Mouse (Mus musculus): ENCODE data around the gene Cnn2. TPM values are rescaled to one million over a fixed set of nuclear protein-coding genes. Genes with fewer than 3 reads are reported as not detected.

The Cnn2 gene
- total RNA-seq, 2 experiments from 2014 or later, result 29.9 to 30.6 TPM

DNA sequence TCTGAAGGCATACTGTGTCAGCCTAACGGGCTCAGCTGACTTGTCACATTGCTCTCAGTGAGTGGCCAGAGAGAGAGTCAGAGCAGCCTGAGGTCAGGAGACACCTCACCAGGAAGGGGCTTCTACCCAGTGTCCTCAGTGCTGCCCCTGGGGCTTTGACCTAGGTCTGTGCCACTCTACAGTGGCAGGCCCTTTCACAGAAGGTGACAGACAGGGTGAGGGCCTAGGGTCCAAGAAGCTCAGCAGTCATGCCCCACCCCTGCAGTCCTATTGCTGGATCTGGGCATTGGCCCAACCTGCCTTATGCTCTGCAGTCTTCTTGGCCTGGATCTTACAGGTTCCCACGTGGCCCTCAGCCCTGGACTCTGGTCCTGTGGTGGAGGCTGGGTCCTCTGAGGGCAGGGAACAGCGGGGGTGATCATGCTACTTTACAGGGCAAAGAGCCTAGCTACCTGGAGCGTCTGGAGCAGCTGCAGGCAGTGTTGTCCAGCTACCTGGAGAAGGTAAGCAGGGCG is 21.4 kb upstream of the Cnn2 start:
- intact Hi-C loops (cut with DNase I), result loop anchor here (5.0 kb wide), 1 partner anchor 160 kb away; no protein-coding TSS in a partner anchor
- DNase-seq, result peak in 1 of 2 experiments; percentile 49

DNA sequence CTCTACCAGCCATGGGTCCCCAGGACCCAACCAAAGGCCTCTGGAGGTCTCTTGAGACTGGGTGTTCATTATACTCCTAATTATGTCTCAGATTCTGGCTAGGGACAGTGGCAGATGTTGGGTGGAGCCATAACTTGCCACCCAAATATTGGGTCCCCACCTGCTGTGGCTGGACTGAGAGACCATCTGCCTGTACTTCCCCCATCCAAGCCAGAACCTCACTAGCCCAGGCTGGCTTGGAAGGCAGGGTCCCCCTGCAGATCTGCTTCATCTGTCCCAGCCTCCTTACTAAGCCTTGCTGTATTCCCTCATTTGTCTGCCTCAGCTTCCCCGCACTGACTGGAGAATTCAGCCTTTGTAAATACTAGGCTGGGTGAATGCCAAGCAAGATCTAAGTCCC is 20.2 kb upstream of the Cnn2 start:
- intact Hi-C loops (cut with DNase I), result loop anchor here (1.0 to 5.0 kb wide), 2 partner anchors 10 to 159 kb away; no protein-coding TSS in a partner anchor
- DNase-seq, result no peak

GRCm38 (mm10) chr10:79969124-79969568 is 19.2 kb upstream of the Cnn2 start:
- intact Hi-C loops (cut with DNase I), result loop anchor here (5.0 kb wide), 1 partner anchor 158 kb away; no protein-coding TSS in a partner anchor
- DNase-seq, result no peak

DNA sequence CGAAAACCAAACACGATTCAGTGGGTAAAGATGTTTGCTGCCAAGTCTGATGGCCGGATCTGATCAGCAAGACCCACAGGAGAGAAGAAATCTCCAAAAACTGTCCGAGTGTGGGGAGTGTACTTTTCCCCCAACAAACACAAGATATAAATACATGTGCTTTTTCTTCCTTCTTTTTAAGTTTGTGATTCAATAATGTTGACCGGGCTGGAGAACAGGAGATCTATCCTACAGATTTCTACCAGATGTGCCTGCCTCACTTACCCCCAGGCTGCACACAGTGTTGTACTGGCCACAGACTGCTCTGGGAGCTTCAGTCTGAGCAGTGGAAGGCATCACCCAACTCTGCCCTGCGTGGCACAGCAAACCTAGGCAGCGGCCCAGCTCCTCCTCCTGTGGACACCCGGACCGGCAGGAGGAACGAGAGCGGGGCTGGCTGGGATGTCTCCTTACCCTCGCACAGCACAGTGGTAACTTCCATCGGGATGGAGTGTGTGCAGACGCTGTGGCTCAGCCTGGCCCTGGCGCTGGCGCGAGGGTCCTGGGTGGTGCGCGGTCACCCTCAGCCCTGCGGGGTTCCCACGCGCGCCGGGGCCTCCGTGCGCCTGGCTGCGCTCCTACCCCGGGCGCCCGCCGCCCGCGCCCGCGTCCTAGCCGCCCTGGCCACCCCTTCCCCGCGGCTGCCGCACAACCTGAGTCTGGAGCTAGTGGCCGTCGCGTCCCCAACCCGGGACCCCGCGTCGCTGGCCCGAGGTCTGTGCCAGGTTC is 17.8 kb upstream of the Cnn2 start, which contains the start of gene Grin3b:
Grin3b (plus strand) TSS at position 301 of the 768 bp plus-strand sequence.
- intact Hi-C loops (cut with DNase I), result no loop called here
- no peak for DNase-seq

DNA sequence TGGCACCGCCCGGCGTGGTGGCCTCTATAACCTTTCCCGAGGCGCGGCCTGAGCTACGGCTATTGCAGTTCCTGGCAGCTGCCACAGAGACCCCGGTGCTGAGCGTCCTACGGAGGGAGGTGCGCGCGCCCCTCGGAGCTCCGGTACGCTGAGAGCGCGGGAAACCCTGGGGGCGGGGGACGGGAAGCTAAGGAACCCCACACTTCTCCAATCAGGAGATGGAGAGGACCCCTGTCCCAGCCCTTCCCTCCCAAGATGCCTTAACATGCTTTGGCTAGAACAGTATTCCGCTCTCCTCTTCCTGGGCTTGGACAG is 17.2 kb upstream of the Cnn2 start:
- DNase-seq, result no peak
- intact Hi-C loops (cut with DNase I), result no loop called here

DNA sequence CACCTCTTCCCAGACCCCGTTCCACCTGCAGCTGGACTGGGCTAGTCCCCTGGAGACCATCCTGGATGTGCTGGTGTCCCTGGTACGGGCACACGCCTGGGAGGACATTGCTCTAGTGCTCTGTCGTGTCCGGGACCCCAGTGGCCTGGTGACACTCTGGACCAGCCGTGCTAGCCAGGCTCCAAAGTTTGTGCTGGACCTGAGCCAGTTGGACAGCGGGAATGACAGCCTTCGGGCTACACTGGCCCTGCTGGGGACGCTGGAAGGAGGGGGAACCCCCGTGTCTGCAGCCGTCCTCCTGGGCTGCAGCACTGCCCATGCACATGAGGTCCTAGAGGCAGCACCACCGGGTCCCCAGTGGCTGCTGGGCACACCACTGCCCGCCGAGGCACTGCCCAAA is 15.6 kb upstream of the Cnn2 start:
- intact Hi-C loops (cut with DNase I), result no loop called here
- peak in 1 of 2 experiments; percentile 51 for DNase-seq

DNA sequence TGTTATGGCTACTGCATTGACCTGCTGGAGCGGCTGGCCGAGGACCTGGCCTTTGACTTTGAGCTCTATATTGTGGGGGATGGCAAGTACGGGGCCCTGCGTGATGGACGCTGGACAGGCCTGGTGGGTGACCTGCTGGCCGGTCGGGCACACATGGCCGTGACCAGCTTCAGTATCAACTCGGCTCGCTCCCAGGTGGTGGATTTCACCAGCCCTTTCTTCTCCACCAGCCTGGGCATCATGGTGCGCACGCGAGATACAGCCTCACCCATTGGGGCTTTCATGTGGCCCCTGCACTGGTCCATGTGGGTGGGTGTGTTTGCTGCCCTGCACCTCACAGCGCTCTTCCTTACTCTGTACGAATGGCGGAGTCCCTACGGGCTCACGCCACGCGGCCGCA is 14.3 kb upstream of the Cnn2 start:
- intact Hi-C loops (cut with DNase I), result no loop called here
- no peak for DNase-seq

DNA sequence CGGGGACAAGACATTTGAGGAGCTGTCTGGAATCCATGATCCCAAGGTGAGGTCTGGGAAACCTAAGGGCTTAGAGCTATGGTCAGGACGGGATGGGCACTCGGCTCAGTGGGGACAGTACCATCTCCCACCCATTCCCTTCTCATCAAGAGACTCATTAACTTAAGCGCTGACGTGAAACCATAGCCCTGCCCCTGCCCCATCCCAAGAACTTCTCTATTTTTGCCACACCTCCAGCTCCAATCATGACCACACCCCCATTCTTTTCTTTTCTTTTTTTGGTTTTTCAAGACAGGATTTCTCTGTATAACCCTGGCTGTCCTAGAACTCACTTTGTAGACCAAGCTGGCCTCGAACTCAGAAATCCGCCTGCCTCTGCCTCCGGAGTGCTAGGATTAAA is 13.7 kb upstream of the Cnn2 start:
- intact Hi-C loops (cut with DNase I), result no loop called here
- no peak for DNase-seq

GRCm38 (mm10) chr10:79976071-79976721 is 12.2 kb upstream of the Cnn2 start:
- no peak for DNase-seq
- intact Hi-C loops (cut with DNase I), result no loop called here

GRCm38 (mm10) chr10:79976722-79977107 is 11.7 kb upstream of the Cnn2 start:
- intact Hi-C loops (cut with DNase I), result no loop called here
- DNase-seq, result no peak

- intact Hi-C loops (cut with DNase I), result no loop called here
- DNase-seq, result no peak
These were observed 11.1 kb upstream of the Cnn2 start for GRCm38 (mm10) chr10:79977324-79977723.

GRCm38 (mm10) chr10:79978061-79978460 is 10.3 kb upstream of the Cnn2 start:
- intact Hi-C loops (cut with DNase I), result loop anchor here (1.0 kb wide), 1 partner anchor 10 kb away; no protein-coding TSS in a partner anchor

DNA sequence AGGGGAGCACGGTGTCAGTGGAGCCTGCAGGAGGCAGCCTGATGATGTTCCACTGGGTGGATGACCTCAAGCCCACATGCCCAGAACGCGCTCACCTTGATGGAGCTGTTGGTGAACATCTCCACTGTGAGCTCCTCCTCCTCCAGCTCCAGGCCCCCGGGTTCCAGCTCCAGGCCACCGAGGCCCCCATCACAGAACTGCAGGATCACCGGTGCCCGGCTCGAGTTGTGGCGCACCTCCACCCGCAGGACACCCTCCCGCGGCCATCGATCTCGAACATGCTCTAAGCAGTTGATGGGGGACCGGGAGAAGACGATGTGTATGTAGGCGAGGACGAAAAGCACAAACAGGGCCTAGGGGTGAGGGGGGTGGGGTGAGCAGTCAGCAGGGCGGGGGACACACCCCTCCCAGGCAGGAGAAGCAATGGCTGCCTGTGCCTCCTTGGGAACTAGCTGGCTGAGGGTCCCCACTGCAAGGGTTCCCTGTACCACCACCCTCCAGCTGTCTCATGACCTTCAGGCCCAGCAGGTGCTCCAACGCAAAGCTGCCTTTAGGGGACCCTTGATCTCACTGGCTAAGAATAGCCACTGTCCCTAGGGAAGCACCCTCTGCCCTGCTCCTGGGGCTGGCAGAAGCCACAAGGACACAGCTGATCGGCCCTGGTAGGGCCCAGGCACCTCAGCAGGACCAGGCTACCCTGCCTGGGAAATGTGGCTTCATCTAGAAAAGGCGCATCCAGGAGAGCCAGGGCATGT is 8.8 kb upstream of the Cnn2 start:
- intact Hi-C loops (cut with DNase I), result no loop called here
- DNase-seq, result no peak

More at GRCm38 (mm10) chr10:79978061-79978460, 10.3 kb upstream of the Cnn2 start:
- no peak for DNase-seq

DNA sequence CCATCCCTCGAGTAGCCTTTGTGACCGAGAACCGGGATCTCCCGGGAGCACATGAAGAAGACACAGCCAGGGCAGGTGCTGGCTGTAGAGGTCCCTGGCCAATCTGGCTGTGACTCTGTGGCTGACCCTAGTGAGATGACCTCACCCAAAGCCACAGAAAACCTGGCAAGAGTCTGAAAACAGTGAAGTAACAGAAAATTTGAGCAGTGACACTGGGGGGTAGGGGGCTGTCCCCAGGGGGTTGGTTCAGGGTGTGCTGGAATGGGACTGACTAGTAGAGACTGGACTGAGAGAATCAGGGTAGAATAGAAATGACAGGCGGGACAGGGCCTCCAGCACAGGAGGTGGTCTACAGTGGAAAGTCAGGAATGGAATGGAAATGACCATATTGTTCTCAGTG is 5.2 kb upstream of the Cnn2 start:
- DNase-seq, result no peak
- intact Hi-C loops (cut with DNase I), result no loop called here

GRCm38 (mm10) chr10:79983670-79984069 is 4.7 kb upstream of the Cnn2 start:
- peak; percentile 58 to 67 for DNase-seq
- intact Hi-C loops (cut with DNase I), result loop anchor here (2.0 kb wide), 1 partner anchor 157 kb away; the partner anchor contains the start of gene Cbarp

DNA sequence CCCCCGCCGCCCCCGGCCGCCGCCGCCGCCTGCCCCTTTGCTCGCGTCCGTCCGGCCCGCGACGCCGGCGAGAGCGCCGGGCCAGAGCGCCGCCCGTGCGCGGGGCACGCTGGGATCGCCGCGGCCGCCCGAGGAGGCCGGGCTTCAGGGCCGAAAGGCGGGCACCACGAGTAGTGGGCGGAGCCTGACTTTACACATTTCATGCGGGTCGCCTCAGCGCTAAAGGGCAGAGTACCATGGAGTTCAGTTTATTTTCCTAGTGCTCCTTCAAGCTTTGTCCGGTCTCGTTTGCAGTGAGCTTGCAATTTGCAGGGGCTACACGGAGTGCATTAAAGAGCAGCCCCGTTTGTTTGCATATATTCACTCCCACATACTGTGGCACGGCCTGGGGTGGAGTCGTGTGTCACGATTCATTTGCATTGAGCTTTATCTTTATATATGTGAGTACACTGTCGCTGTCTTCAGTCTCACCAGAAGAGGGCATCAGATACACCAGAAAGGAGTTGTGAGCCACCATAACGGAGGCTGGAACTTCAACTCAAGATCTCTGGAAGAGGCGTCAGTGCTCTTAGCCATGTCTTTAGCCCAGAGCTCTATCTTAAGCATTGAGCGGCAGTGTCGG is 4.1 kb upstream of the Cnn2 start, which contains the start of gene Tmem259:
Tmem259 (minus strand) TSS at position 136 of the 622 bp plus-strand sequence.
- peak; percentile 85 to 88 for DNase-seq
- intact Hi-C loops (cut with DNase I), result loop anchor here (2.0 kb wide), 1 partner anchor 156 kb away; the partner anchor contains the start of gene Cbarp

GRCm38 (mm10) chr10:79984871-79985270 is 3.5 kb upstream of the Cnn2 start:
- peak; percentile 90 to 94 for DNase-seq
- intact Hi-C loops (cut with DNase I), result loop anchor here (2.0 kb wide), 1 partner anchor 156 kb away; the partner anchor contains the start of gene Cbarp

GRCm38 (mm10) chr10:79985334-79986231 is 2.8 kb upstream of the Cnn2 start:
- intact Hi-C loops (cut with DNase I), result loop anchor here (2.0 kb wide), 1 partner anchor 155 kb away; the partner anchor contains the start of gene Cbarp
- peak; percentile 70 to 73 for DNase-seq
